12 mouse cellular contexts compared by ENCODE assay signal in the genomic region with DNA sequence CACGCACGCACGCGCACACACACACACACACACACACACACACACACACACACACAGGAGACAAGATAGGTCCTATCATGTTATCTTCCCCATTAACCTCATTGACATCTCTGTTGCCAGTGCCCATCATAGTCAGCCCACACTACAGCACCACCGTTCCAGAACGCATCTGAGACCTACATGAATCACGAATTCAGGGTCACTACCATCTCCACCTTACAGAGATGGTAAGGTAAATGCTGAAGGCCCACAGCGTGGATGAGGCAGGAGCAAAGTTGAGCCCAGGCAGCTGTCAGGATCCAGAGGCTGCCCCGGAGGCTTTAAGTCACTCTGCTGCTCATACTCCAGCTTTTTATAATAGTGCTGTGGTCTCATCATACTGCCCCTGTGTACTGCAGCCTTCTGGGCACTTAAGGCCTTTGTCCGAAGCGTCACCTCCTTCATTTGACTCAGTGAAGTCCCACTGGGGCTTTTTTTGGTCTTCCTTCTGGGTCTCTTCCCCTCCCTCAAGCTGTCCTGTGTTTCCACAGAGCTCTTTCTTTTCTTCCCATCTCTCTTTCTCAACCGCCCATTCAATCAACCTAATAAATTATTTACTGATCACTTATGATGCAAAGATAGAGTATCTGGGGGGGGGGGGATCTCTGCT. TPM values are rescaled to one million over a fixed set of nuclear protein-coding genes. Genes with fewer than 3 reads are reported as not detected.
DNase-seq lines count a peak whose midpoint lies in the region; ATAC-seq and TF ChIP-seq lines count a peak whose summit lies in the region.
"Had no signal": no experiment of that assay in that cellular context is flagged by ENCODE, and none has a peak within 500 bp of the region (broad histone marks: within the 10 kb centered on the region; RNA-seq: fewer than 3 reads in every experiment).

No protein-coding gene starts in this region.

- peak; percentile 7 for DNase-seq in CD4-positive, CD25-positive, alpha-beta regulatory T cell, adult 2 months (ENCODE audit: low read depth, low spot score)
- peak in 1 of 2 experiments; percentile 6 for DNase-seq in left cerebral cortex, adult 2 months (ENCODE audit: extremely low spot score in 1 of 2, low spot score in 2 of 2)
- DNase-seq in left cerebral cortex, postnatal 36 days (ENCODE audit: low spot score in 2 of 2): no peak
- no peak for DNase-seq in embryonic facial prominence, embryonic 10.5 days (ENCODE audit: low spot score)
- DNase-seq in layer of hippocampus, postnatal 14 days (ENCODE audit: low spot score in 2 of 2): no peak
- DNase-seq: cerebellum, adult 11 months had no signal

- H3K36me3 ChIP-seq in embryonic facial prominence, embryonic 10.5 days (replicated peaks): no peaks in the 10 kb centered on the region
- no peaks in the 10 kb centered on the region for H3K36me3 ChIP-seq in neural tube, embryonic 12.5 days
- no peaks in the 10 kb centered on the region for H3K36me3 ChIP-seq in intestine, embryonic 15.5 days
- H3K36me3 ChIP-seq: G1E; midbrain, embryonic 15.5 days had no signal

- intact Hi-C loops in left cerebral cortex, adult 2 months (cut with DNase I): no loop called here
- intact Hi-C loops in left cerebral cortex, postnatal 36 days (cut with DNase I): no loop called here

- H3K27ac ChIP-seq in left cerebral cortex, adult 2 months: peak overlapping the region; percentile 58
- H3K27ac ChIP-seq in embryonic facial prominence, embryonic 10.5 days (replicated peaks): peak overlapping the region; percentile 57; the same call in 1 of the 2 replicates
- no peak overlapping the region for H3K27ac ChIP-seq in neural tube, embryonic 12.5 days
- no peak overlapping the region for H3K27ac ChIP-seq in intestine, embryonic 15.5 days
- H3K27ac ChIP-seq: hindbrain, embryonic 14.5 days; midbrain, embryonic 15.5 days had no signal

- H3K9ac ChIP-seq in neural tube, embryonic 12.5 days: no peak overlapping the region
- H3K9ac ChIP-seq in intestine, embryonic 15.5 days: no peak overlapping the region
- H3K9ac ChIP-seq: hindbrain, embryonic 14.5 days; midbrain, embryonic 15.5 days had no signal

- 78% methylated on average over 12 of the region's 12 CpGs for WGBS in embryonic facial prominence, embryonic 10.5 days
- WGBS in neural tube, embryonic 12.5 days: 65% methylated on average over 12 of the region's 12 CpGs
- 78% methylated on average over 12 of the region's 12 CpGs for WGBS in intestine, embryonic 15.5 days

- H3K27me3 ChIP-seq in embryonic facial prominence, embryonic 10.5 days (replicated peaks; ENCODE audit: low read depth, poor library complexity, severe bottlenecking): peaks cover 18% of the 10 kb centered on the region
- H3K27me3 ChIP-seq in neural tube, embryonic 12.5 days (replicated peaks): 0 out of 2 replicates have a peak, but pooled peaks cover 5% of the 10 kb centered on the region
- H3K27me3 ChIP-seq in intestine, embryonic 15.5 days (replicated peaks): no peaks in the 10 kb centered on the region
- H3K27me3 ChIP-seq: midbrain, embryonic 15.5 days had no signal

- no peaks in the 10 kb centered on the region for H3K9me3 ChIP-seq in embryonic facial prominence, embryonic 10.5 days
- no peaks in the 10 kb centered on the region for H3K9me3 ChIP-seq in neural tube, embryonic 12.5 days
- no peaks in the 10 kb centered on the region for H3K9me3 ChIP-seq in intestine, embryonic 15.5 days
- H3K9me3 ChIP-seq: G1E; midbrain, embryonic 15.5 days had no signal

- peak overlapping the region; percentile 42; the same call in 1 of the 2 replicates for H3K4me2 ChIP-seq in neural tube, embryonic 12.5 days (replicated peaks)
- no peak overlapping the region for H3K4me2 ChIP-seq in intestine, embryonic 15.5 days (replicated peaks)
- H3K4me2 ChIP-seq: hindbrain, embryonic 14.5 days; midbrain, embryonic 15.5 days had no signal

- H3K4me3 ChIP-seq in left cerebral cortex, adult 2 months: no peak overlapping the region
- peak overlapping the region; percentile 28; the same call in 1 of the 2 replicates for H3K4me3 ChIP-seq in embryonic facial prominence, embryonic 10.5 days
- no peak overlapping the region for H3K4me3 ChIP-seq in neural tube, embryonic 12.5 days
- H3K4me3 ChIP-seq in intestine, embryonic 15.5 days (replicated peaks): no peak overlapping the region
- H3K4me3 ChIP-seq: midbrain, embryonic 15.5 days had no signal

- peaks cover 40% of the 10 kb centered on the region for H3K4me1 ChIP-seq in embryonic facial prominence, embryonic 10.5 days
- H3K4me1 ChIP-seq in neural tube, embryonic 12.5 days: peaks cover 13% of the 10 kb centered on the region; the same call in 1 of the 2 replicates
- peaks cover 14% of the 10 kb centered on the region for H3K4me1 ChIP-seq in intestine, embryonic 15.5 days (replicated peaks)

- ATAC-seq in CD4-positive, CD25-positive, alpha-beta regulatory T cell, adult 4 months: no peak
- no peak for ATAC-seq in neural tube, embryonic 12.5 days (ENCODE audit: low FRiP score, low read depth)
- ATAC-seq in intestine, embryonic 15.5 days: no peak
- ATAC-seq: midbrain, embryonic 15.5 days had no signal

- TF ChIP-seq CTCF in left cerebral cortex, adult 2 months (IDR thresholded peaks at IDR 0.05): no peak

RNA-seq across cellular contexts. Expression of gene Acap2, which starts 33.9 kb away (rescaled TPM):
- 10 to 100 TPM; 11.1 to 13.0 TPM for polyA plus RNA-seq in CD4-positive, CD25-positive, alpha-beta regulatory T cell, adult 4 months (2017; shearing (Covaris generic))
- total RNA-seq in left cerebral cortex, adult 2 months (2021): 100 to 1,000 TPM; 111 to 112 TPM
- total RNA-seq in left cerebral cortex, postnatal 36 days (2021): 100 to 1,000 TPM in 1 of 2 experiments, 10 to 100 TPM in 1; 95.7 to 130 TPM
- polyA plus RNA-seq in embryonic facial prominence, embryonic 10.5 days (2016; fragmentation: Nextera tagmentation; extraction: Ambion mirVana): 18.8 and 19.0 TPM in 2 replicates
- polyA plus RNA-seq in neural tube, embryonic 12.5 days (2016; fragmentation: Nextera tagmentation; extraction: Ambion mirVana): 18.1 and 18.4 TPM in 2 replicates
- polyA plus RNA-seq in intestine, embryonic 15.5 days (2015; fragmentation: Nextera tagmentation; extraction: Ambion mirVana): 17.4 and 18.6 TPM in 2 replicates
- total RNA-seq in layer of hippocampus, postnatal 14 days (2021): 100 to 1,000 TPM; 102 to 116 TPM

RNA-seq across cellular contexts. Expression of gene Ppp1r2, which starts 40.1 kb away (rescaled TPM):
- 10 to 100 TPM; 10.9 to 16.2 TPM for polyA plus RNA-seq in CD4-positive, CD25-positive, alpha-beta regulatory T cell, adult 4 months (2017; shearing (Covaris generic))
- 100 to 1,000 TPM in 1 of 2 experiments, 10 to 100 TPM in 1; 92.8 to 107 TPM for total RNA-seq in left cerebral cortex, adult 2 months (2021)
- 100 to 1,000 TPM in 1 of 2 experiments, 10 to 100 TPM in 1; 84.3 to 122 TPM for total RNA-seq in left cerebral cortex, postnatal 36 days (2021)
- 87.2 and 91.8 TPM in 2 replicates for polyA plus RNA-seq in embryonic facial prominence, embryonic 10.5 days (2016; fragmentation: Nextera tagmentation; extraction: Ambion mirVana)
- 127 and 148 TPM in 2 replicates for polyA plus RNA-seq in neural tube, embryonic 12.5 days (2016; fragmentation: Nextera tagmentation; extraction: Ambion mirVana)
- polyA plus RNA-seq in intestine, embryonic 15.5 days (2015; fragmentation: Nextera tagmentation; extraction: Ambion mirVana): 74.4 and 84.6 TPM in 2 replicates
- total RNA-seq in layer of hippocampus, postnatal 14 days (2021): 10 to 100 TPM; 74.8 to 75.6 TPM

Comparison
In these comparisons a context has a peak if more than half of its experiments do, and no peak if none do; other contexts are left out.
1. H3K27ac ChIP-seq: peak in left cerebral cortex, adult 2 months (single experiment) and embryonic facial prominence, embryonic 10.5 days (single experiment); none in neural tube, embryonic 12.5 days (single experiment) and intestine, embryonic 15.5 days (single experiment).